Comparison of ENCODE assay signal across 10 mouse cellular contexts in the genomic region with DNA sequence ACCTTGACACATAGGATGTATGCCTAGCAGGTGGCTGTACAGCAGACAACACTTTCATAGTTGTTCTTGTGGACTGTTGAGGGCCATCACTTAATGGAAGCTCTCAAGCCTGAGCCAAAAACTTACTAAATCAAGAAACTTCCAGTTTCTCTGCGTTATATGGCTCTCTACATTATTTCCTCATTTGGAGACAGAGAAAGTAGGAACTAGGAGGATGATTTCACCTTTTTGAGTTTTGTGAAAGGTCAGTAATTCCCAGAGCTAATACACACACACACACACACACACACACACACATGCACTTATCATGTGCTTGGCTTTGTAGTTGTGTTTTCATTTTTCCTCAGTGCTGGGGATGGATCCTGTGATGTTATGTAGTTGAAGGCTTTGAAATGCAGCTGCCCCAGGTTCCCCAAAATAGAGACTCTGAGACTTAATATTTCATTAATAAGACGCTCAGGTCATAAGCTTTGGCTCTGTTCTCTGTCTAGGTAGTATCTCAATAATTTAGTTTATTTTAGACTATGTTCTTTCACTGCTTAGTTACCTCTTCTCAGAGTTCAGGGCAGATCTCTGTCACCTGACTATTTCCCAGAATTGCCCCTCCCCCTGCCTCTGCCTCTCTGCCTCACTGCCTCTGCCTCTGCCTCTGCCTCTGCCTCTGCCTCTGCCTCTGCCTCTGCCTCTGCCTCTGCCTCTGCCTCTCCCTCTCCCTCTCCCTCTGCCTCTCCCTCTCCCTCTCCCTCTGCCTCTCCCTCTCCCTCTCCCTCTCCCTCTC. TPM values are rescaled to one million over a fixed set of nuclear protein-coding genes. Genes with fewer than 3 reads are reported as not detected.
DNase-seq lines count a peak whose midpoint lies in the region; ATAC-seq and TF ChIP-seq lines count a peak whose summit lies in the region.
"Had no signal": no experiment of that assay in that cellular context is flagged by ENCODE, and none has a peak within 500 bp of the region (broad histone marks: within the 10 kb centered on the region; RNA-seq: fewer than 3 reads in every experiment).

No protein-coding gene starts in this region.

- TF ChIP-seq POLR2A in spleen, adult 2 months (IDR thresholded peaks at IDR 0.05; ENCODE audit: low read depth, low read length): no peak

- H3K27ac ChIP-seq in spleen, adult 2 months (ENCODE audit: insufficient read depth, low read length): peak overlapping the region; percentile 44; the same call in 1 of the 2 replicates
- H3K27ac ChIP-seq in liver, embryonic 13.5 days: peak overlapping the region; percentile 55
- no peak overlapping the region for H3K27ac ChIP-seq in midbrain, embryonic 10.5 days (replicated peaks)

- H3K4me3 ChIP-seq in spleen, adult 2 months (ENCODE audit: extremely low read depth, insufficient read depth, insufficient read length): no peak overlapping the region
- H3K4me3 ChIP-seq in liver, embryonic 13.5 days (replicated peaks): no peak overlapping the region
- no peak overlapping the region for H3K4me3 ChIP-seq in midbrain, embryonic 10.5 days
- H3K4me3 ChIP-seq: embryonic facial prominence, embryonic 13.5 days had no signal

- no peaks in the 10 kb centered on the region for H3K9me3 ChIP-seq in liver, embryonic 13.5 days (replicated peaks)
- no peaks in the 10 kb centered on the region for H3K9me3 ChIP-seq in midbrain, embryonic 10.5 days (replicated peaks)
- H3K9me3 ChIP-seq: embryonic facial prominence, embryonic 13.5 days; megakaryocyte, embryonic 14.5 days had no signal

- no peaks in the 10 kb centered on the region; the same call in 1 of the 2 replicates for H3K4me1 ChIP-seq in spleen, adult 2 months (ENCODE audit: control insufficient read depth, insufficient read depth, insufficient read length)
- H3K4me1 ChIP-seq in liver, embryonic 13.5 days (replicated peaks): peaks cover 31% of the 10 kb centered on the region
- H3K4me1 ChIP-seq in midbrain, embryonic 10.5 days: peaks cover 7% of the 10 kb centered on the region

- DNase-seq in kidney, adult 9 months: peak; percentile 15
- DNase-seq in kidney, postnatal 10 days: no peak
- DNase-seq in spleen, adult 2 months (ENCODE audit: low read depth in 1 of 2, low spot score in 2 of 2): no peak
- no peak for DNase-seq in spleen, adult 18-20 months
- DNase-seq in liver, embryonic 13.5 days: no peak
- no peak for DNase-seq in midbrain, embryonic 10.5 days (ENCODE audit: low spot score)
- DNase-seq in gastrocnemius, adult 18-20 months (ENCODE audit: low spot score): no peak
- DNase-seq: cerebellum, adult 9-11 months had no signal

- H3K9ac ChIP-seq in liver, embryonic 13.5 days: no peak overlapping the region
- H3K9ac ChIP-seq: embryonic facial prominence, embryonic 13.5 days had no signal

- H3K4me2 ChIP-seq in liver, embryonic 13.5 days: no peak overlapping the region
- H3K4me2 ChIP-seq: embryonic facial prominence, embryonic 13.5 days had no signal

- no peaks in the 10 kb centered on the region for H3K36me3 ChIP-seq in spleen, adult 2 months (ENCODE audit: control insufficient read depth, insufficient read depth, low read length)
- H3K36me3 ChIP-seq in liver, embryonic 13.5 days: no peaks in the 10 kb centered on the region
- no peaks in the 10 kb centered on the region for H3K36me3 ChIP-seq in midbrain, embryonic 10.5 days
- H3K36me3 ChIP-seq: embryonic facial prominence, embryonic 13.5 days had no signal

- ATAC-seq in liver, embryonic 13.5 days (ENCODE audit: low read depth): no peak

- 79% methylated on average over 2 of the region's 2 CpGs for WGBS in spleen, adult 2 months
- 78% methylated on average over 2 of the region's 2 CpGs for WGBS in liver, embryonic 13.5 days (ENCODE audit: insufficient replicate concordance)
- 94% methylated on average over 2 of the region's 2 CpGs for whole genome bisulfite sequencing in midbrain, embryonic 10.5 days

- H3K27me3 ChIP-seq in spleen, adult 2 months (ENCODE audit: control insufficient read depth, insufficient read depth, low read length): no peaks in the 10 kb centered on the region
- no peaks in the 10 kb centered on the region for H3K27me3 ChIP-seq in liver, embryonic 13.5 days
- no peaks in the 10 kb centered on the region for H3K27me3 ChIP-seq in midbrain, embryonic 10.5 days (ENCODE audit: low read depth, poor library complexity, severe bottlenecking)
- H3K27me3 ChIP-seq: embryonic facial prominence, embryonic 13.5 days; megakaryocyte, embryonic 14.5 days had no signal

- no peak for TF ChIP-seq CTCF in spleen, adult 2 months (IDR thresholded peaks at IDR 0.05; ENCODE audit: extremely low read depth, insufficient read depth, insufficient read length, insufficient replicate concordance)

RNA-seq across cellular contexts. Expression of a gene that starts 4.7 kb away (rescaled TPM):
- 16.4 and 18.8 TPM in 2 replicates for polyA plus RNA-seq in spleen, adult 2 months (2012; rRNA removed)
- 81.4 and 102 TPM in 2 replicates for polyA plus RNA-seq in liver, embryonic 13.5 days (2015; fragmentation: Nextera tagmentation; extraction: Ambion mirVana)
- 123 and 129 TPM in 2 replicates for polyA plus RNA-seq in midbrain, embryonic 10.5 days (2016; fragmentation: Nextera tagmentation; extraction: Ambion mirVana)
- total RNA-seq in gastrocnemius, adult 18-20 months (2021): 100 to 1,000 TPM; 147 to 171 TPM
